Mouse (Mus musculus): ENCODE results near the gene Ccdc122. TPM values are rescaled to one million over a fixed set of nuclear protein-coding genes. Genes with fewer than 3 reads are reported as not detected.

Ccdc122 gene
- polyA plus RNA-seq, 1 experiment from 2014 or later = 0.63 TPM

GRCm38 (mm10) chr14:77150556-77150955 is 114.0 kb downstream of the Ccdc122 start:
- Histone ChIP-seq H3K4me3 (ENCODE audit: low read depth, low read length) (no peak overlapping the region), H3K4me1 (ENCODE audit: control insufficient read depth, insufficient read depth, low read length) (peaks cover 5% of the 10 kb centered on the region), H3K9me3 (replicated peaks; ENCODE audit: control insufficient read depth, low read length, poor library complexity, severe bottlenecking) (no peaks in the 10 kb centered on the region), H3K36me3 (ENCODE audit: control insufficient read depth, insufficient read depth, low read length) (no peaks in the 10 kb centered on the region), H3K27me3 (ENCODE audit: control insufficient read depth, insufficient read depth, low read depth, low read length) (no peaks in the 10 kb centered on the region), H3K9ac (ENCODE audit: low read depth, low read length) (no peak overlapping the region), H3K4me2 (ENCODE audit: low read length) (no peak overlapping the region), H3K27ac (ENCODE audit: low read length) (no peak overlapping the region)
- ATAC-seq = no peak
- 68% methylated on average over 6 of the region's 6 CpGs for WGBS

DNA sequence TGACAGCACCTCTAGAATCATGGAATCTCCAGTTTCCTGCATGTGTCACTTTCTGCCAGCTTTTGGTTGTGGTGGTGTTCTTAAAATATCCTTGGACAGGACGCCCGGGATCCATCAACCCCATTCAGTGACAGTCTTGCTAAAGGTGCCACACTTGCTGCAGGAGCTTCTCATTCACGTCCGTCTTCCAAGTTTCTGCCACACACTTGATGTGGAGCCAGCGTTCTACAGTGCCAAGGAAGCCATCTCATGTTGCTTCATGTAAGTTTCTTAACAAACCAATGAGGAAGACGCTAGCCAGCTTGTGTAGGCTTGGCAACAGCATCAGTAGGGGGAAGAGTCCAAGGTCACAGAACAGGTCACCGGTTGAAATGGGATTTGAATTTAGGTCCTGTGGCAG is 114.9 kb downstream of the Ccdc122 start:
- WGBS = 93% methylated on average over 7 of the region's 7 CpGs
- Histone ChIP-seq H3K27ac (ENCODE audit: low read length) (no peak overlapping the region), H3K9me3 (replicated peaks; ENCODE audit: control insufficient read depth, low read length, poor library complexity, severe bottlenecking) (no peaks in the 10 kb centered on the region), H3K4me2 (ENCODE audit: low read length) (no peak overlapping the region), H3K36me3 (ENCODE audit: control insufficient read depth, insufficient read depth, low read length) (no peaks in the 10 kb centered on the region), H3K4me1 (ENCODE audit: control insufficient read depth, insufficient read depth, low read length) (peaks cover 9% of the 10 kb centered on the region), H3K9ac (ENCODE audit: low read depth, low read length) (no peak overlapping the region), H3K4me3 (ENCODE audit: low read depth, low read length) (no peak overlapping the region), H3K27me3 (ENCODE audit: control insufficient read depth, insufficient read depth, low read depth, low read length) (no peaks in the 10 kb centered on the region)
- no peak for ATAC-seq

- under 1% methylated on average over 64 of the region's 73 CpGs for WGBS
- no peaks in the 10 kb centered on the region for H3K9me3 ChIP-seq (replicated peaks; ENCODE audit: control insufficient read depth, low read length, poor library complexity, severe bottlenecking)
- no peaks in the 10 kb centered on the region for H3K36me3 ChIP-seq (ENCODE audit: control insufficient read depth, insufficient read depth, low read length)
- peaks cover 40% of the 10 kb centered on the region for H3K4me1 ChIP-seq (ENCODE audit: control insufficient read depth, insufficient read depth, low read length)
- H3K4me3 ChIP-seq (ENCODE audit: low read depth, low read length) = peak within 1 kb of the TSS; percentile 98
- H3K27me3 ChIP-seq (ENCODE audit: control insufficient read depth, insufficient read depth, low read depth, low read length) = no peaks in the 10 kb centered on the region
- ATAC-seq = peak; percentile 91
- H3K27ac ChIP-seq (ENCODE audit: low read length) = peak within 1 kb of the TSS; percentile 95
- peak within 1 kb of the TSS; percentile 63 for H3K4me2 ChIP-seq (ENCODE audit: low read length)
- peak within 1 kb of the TSS; percentile 99 for H3K9ac ChIP-seq (ENCODE audit: low read depth, low read length)
Observed at GRCm38 (mm10) chr14:77156222-77156910, 119.8 kb downstream of the Ccdc122 start, which contains the start of gene Enox1. TSS of gene Enox1 (plus strand) at chr14:77156763.

- Histone ChIP-seq H3K27me3 (ENCODE audit: control insufficient read depth, insufficient read depth, low read depth, low read length) (no peaks in the 10 kb centered on the region), H3K36me3 (ENCODE audit: control insufficient read depth, insufficient read depth, low read length) (no peaks in the 10 kb centered on the region), H3K9ac (ENCODE audit: low read depth, low read length) (peak overlapping the region; percentile 99), H3K4me1 (ENCODE audit: control insufficient read depth, insufficient read depth, low read length) (peaks cover 44% of the 10 kb centered on the region), H3K27ac (ENCODE audit: low read length) (peak overlapping the region; percentile 95), H3K9me3 (replicated peaks; ENCODE audit: control insufficient read depth, low read length, poor library complexity, severe bottlenecking) (no peaks in the 10 kb centered on the region), H3K4me2 (ENCODE audit: low read length) (peak overlapping the region; percentile 63), H3K4me3 (ENCODE audit: low read depth, low read length) (peak overlapping the region; percentile 98)
- ATAC-seq = peak; percentile 57
- under 1% methylated on average over 19 of the region's 64 CpGs for WGBS
Observed at GRCm38 (mm10) chr14:77156911-77157504, 120.4 kb downstream of the Ccdc122 start.

DNA sequence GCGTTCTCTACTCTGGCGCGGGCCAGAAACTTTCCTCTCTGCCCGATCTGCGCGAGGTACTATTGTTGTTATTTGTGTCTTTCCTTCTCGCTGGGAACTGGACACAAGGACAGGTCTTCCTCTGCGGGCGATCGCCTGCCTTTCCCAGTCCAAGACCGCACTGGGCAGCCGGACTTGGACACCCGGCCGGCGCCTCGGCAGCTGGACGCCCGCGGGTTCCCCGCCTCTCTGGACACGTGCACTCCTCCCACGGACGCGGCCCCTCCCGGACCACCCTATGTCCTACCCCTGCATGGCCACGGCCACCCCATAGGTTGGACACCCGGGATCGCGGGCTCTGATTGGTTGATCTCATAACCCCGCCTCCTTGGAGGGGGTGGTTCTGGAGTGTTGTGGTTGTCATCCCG is 120.9 kb downstream of the Ccdc122 start:
- H3K9ac ChIP-seq (ENCODE audit: low read depth, low read length) = peak overlapping the region; percentile 99

DNA sequence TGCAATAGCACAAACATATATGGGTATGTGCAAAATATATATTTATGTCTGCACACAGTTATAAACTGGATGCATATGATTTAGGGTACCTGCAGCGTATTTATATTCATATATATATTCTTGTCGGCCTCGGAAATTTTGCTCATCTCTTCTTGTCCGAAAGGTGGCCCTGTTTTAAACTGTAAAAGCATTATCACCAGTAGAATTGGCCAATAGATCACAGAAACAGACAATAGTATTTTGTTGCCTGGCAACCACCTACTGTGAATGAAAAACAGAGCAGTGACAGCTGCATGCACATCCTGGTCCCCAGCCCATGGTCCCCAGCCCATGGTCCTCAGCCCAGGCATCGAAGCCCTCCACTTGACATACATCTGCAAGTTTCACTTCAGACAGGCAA is 122.8 kb downstream of the Ccdc122 start:
- Histone ChIP-seq H3K4me1 (ENCODE audit: control insufficient read depth, insufficient read depth, low read length) (peaks cover 54% of the 10 kb centered on the region), H3K4me3 (ENCODE audit: low read depth, low read length) (peak overlapping the region; percentile 98), H3K9me3 (replicated peaks; ENCODE audit: control insufficient read depth, low read length, poor library complexity, severe bottlenecking) (no peaks in the 10 kb centered on the region), H3K9ac (ENCODE audit: low read depth, low read length) (peak overlapping the region; percentile 41; the same call in 1 of the 2 replicates), H3K36me3 (ENCODE audit: control insufficient read depth, insufficient read depth, low read length) (no peaks in the 10 kb centered on the region), H3K27ac (ENCODE audit: low read length) (peak overlapping the region; percentile 50; the same call in 1 of the 2 replicates), H3K27me3 (ENCODE audit: control insufficient read depth, insufficient read depth, low read depth, low read length) (no peaks in the 10 kb centered on the region), H3K4me2 (ENCODE audit: low read length) (peak overlapping the region; percentile 63)
- WGBS = 39% methylated on average over 5 of the region's 5 CpGs
- ATAC-seq = no peak

More for the DNA sequence above, 120.9 kb downstream of the Ccdc122 start:
- peak overlapping the region; percentile 63 for H3K4me2 ChIP-seq (ENCODE audit: low read length)
- ATAC-seq = peak; percentile 86
- H3K27ac ChIP-seq (ENCODE audit: low read length) = peak overlapping the region; percentile 95
- peak overlapping the region; percentile 98 for H3K4me3 ChIP-seq (ENCODE audit: low read depth, low read length)
- no peaks in the 10 kb centered on the region for H3K36me3 ChIP-seq (ENCODE audit: control insufficient read depth, insufficient read depth, low read length)
- H3K9me3 ChIP-seq (replicated peaks; ENCODE audit: control insufficient read depth, low read length, poor library complexity, severe bottlenecking) = no peaks in the 10 kb centered on the region
- WGBS = under 1% methylated on average over 31 of the region's 31 CpGs
- H3K27me3 ChIP-seq (ENCODE audit: control insufficient read depth, insufficient read depth, low read depth, low read length) = no peaks in the 10 kb centered on the region
- H3K4me1 ChIP-seq (ENCODE audit: control insufficient read depth, insufficient read depth, low read length) = peaks cover 48% of the 10 kb centered on the region

Other genes with a start within 250 kb of the Ccdc122 start
- 1.5 and 2.0 TPM in 2 replicates for gene Lacc1, start 132 bp downstream of the Ccdc122 start, polyA plus RNA-seq (2015; fragmentation: Nextera tagmentation; extraction: Ambion mirVana)
- gene Enox1, start 120.0 kb downstream of the Ccdc122 start, polyA plus RNA-seq (2015; fragmentation: Nextera tagmentation; extraction: Ambion mirVana) = 42.4 and 42.8 TPM in 2 replicates

All from midbrain, embryonic 16.5 days (tissue).